Mouse (Mus musculus): ENCODE measurements around the gene Mapk8ip1. TPM values are rescaled to one million over a fixed set of nuclear protein-coding genes. Genes with fewer than 3 reads are reported as not detected.

Gene Mapk8ip1
- polyA plus RNA-seq, 1 experiment from 2014 or later: 22.0 TPM

DNA sequence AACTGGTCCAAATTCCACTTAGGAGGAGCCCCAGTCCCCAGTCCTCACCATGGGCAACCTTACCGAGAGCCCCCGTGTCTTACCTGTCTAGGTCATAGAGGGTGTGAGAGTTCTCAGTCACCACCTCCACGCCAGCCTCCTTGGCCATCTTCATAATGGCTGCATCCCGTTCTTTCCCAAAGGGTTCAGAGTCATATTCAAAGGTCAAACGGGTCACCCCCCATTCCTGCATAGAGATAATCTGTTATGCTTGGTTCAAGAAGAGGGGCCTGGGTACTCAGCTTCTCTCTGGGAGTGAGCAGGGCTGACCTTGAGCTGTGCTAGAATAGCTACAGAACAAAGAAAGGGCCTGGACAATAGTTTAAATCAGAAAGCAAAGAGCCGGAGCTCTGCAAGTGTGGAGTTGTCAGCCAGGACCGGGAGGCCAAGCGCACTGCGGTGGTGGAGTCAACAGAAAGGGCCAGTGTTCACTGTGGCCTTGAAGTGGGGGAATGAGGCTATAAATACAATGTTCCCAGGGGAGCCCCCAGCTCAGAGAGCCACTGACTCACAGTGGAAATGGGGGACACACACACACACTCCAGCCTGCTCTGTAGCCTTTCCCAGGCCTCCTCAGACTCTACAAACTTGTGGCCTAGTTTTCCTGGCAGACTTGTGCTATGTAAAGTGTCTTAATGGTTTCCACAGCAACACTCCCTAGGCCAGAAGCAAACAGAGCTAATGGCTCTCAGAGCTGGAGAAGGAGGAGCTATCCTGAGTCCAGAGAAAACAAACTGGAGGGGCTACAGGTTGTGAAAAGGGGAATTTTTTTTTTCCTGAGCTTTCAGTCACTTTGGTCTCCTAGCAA lies 23.6 kb upstream of the Mapk8ip1 start:
- ATAC-seq (ENCODE audit: insufficient number of reproducible peaks, insufficient read depth, low FRiP score, low TSS enrichment, low read depth): no peak
- H3K9ac ChIP-seq: no peak overlapping the region
- H3K36me3 ChIP-seq: peaks cover 66% of the 10 kb centered on the region
- no peak overlapping the region for H3K4me2 ChIP-seq
- no peaks in the 10 kb centered on the region for H3K27me3 ChIP-seq
- no peaks in the 10 kb centered on the region for H3K9me3 ChIP-seq
- WGBS: 84% methylated on average over 9 of the region's 9 CpGs
- H3K4me3 ChIP-seq: no peak overlapping the region
- H3K27ac ChIP-seq: peak overlapping the region; percentile 58; the same call in 1 of the 2 replicates
- H3K4me1 ChIP-seq: peaks cover 43% of the 10 kb centered on the region

DNA sequence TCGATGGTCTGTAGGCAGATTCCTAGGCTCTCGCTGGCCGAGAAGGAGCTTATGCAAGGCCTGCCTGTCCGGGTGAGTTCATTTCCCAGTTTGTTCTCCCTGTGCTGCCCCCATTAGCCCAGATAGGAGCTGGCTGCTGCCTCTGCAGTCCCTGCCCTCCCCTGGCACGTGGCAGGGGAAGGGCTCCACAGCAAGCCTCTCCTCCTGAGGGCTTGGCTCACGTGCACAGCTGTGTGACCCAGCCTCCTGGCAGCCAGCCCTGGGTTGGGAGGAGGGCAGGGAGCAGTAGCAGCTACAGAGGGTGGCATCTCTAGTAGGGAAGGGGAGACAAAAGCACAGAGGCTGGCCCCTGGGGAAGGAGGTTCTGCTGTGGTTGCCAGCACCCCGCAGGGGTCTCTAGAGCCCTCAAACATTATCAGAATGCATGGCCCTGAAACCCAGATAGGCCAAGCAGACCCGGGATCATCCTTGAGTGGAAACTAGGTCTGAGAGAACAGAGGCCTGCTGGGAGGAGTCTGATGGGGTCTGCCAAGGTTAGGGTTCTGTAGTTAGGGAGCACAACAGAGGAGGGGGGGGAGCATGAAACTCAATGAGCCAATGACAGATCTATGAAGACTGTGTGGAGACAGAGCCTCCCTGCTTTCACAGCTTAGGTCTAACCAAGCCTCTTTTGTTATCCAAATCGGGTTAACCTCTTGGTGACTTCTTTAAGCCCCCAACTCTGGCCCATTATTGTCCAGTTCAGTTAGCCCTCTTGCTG lies 22.8 kb upstream of the Mapk8ip1 start:
- Histone ChIP-seq H3K4me3 (no peak overlapping the region), H3K9ac (no peak overlapping the region), H3K27me3 (no peaks in the 10 kb centered on the region), H3K4me1 (peaks cover 35% of the 10 kb centered on the region), H3K9me3 (no peaks in the 10 kb centered on the region), H3K4me2 (no peak overlapping the region), H3K36me3 (peaks cover 74% of the 10 kb centered on the region), H3K27ac (peak overlapping the region; percentile 58; the same call in 1 of the 2 replicates)
- 83% methylated on average over 9 of the region's 9 CpGs for WGBS
- no peak; the same call in 1 of the 2 replicates for ATAC-seq (ENCODE audit: insufficient number of reproducible peaks, insufficient read depth, low FRiP score, low TSS enrichment, low read depth)

DNA sequence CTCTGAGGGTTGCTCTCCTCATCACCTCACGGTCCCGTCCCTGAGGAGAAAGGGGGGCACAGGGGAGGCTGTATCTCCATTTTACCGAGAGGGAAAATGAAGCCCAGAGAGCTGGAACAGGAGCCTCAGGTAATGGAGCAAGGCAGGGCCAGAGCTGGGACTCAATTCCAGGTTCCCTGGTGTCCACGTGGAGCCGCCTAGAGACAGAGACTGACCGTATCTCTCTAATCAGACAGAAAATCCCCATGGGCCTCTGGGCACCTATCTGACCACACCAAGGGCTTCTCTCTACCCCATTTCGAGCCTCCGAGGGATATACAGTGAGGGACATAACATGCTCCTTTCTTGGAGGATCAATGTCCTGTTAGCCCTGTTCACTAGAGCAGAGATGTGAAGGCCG lies 22.1 kb upstream of the Mapk8ip1 start:
- H3K4me1 ChIP-seq: peaks cover 27% of the 10 kb centered on the region
- no peaks in the 10 kb centered on the region for H3K27me3 ChIP-seq
- H3K4me2 ChIP-seq: no peak overlapping the region
- no peaks in the 10 kb centered on the region for H3K9me3 ChIP-seq
- no peak overlapping the region for H3K4me3 ChIP-seq
- H3K9ac ChIP-seq: no peak overlapping the region
- 90% methylated on average over 9 of the region's 9 CpGs for WGBS
- no peak overlapping the region for H3K27ac ChIP-seq
- peaks cover 81% of the 10 kb centered on the region for H3K36me3 ChIP-seq
- ATAC-seq (ENCODE audit: insufficient number of reproducible peaks, insufficient read depth, low FRiP score, low TSS enrichment, low read depth): no peak

DNA sequence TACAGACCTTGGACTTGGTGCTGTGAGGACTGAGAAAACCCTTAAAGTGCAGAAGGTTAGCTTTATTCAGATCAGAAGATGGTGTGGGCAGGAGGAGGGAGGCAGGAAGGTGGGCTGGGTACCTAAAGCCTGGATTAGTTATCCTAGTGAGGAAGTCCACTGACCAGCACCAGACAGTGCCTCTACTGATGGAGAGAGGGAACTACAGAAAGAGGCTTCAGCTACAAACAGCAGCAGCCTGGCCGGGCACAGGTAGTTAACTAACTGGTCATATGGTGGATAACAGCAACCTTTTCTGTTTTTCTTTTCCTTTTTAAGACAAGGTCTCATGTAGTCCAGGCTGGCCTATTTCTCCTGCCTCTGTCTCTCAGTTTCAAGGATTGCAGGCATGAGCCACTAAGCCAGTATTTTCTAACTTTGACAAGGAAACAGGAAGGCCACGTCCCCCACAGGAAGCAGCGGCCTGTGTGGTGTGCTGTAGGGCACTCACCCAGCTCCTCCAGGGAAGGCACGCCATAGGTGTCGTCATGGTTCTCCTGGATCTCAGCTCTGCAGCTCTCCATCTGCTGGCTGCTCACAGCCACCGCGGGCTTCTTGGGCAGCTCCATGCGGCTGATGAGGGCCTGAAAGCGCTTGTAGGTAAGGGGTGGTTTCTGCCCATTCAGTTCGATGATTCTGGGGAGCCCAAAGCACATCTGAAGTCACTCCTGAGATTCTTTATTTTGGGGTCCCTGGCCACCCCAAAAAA lies 21.5 kb upstream of the Mapk8ip1 start:
- 76% methylated on average over 10 of the region's 10 CpGs for WGBS
- ATAC-seq (ENCODE audit: insufficient number of reproducible peaks, insufficient read depth, low FRiP score, low TSS enrichment, low read depth): no peak
- Histone ChIP-seq H3K4me2 (no peak overlapping the region), H3K4me1 (peaks cover 23% of the 10 kb centered on the region; the same call in 1 of the 2 replicates), H3K4me3 (no peak overlapping the region), H3K27ac (no peak overlapping the region), H3K9ac (no peak overlapping the region), H3K27me3 (no peaks in the 10 kb centered on the region), H3K36me3 (peaks cover 86% of the 10 kb centered on the region), H3K9me3 (no peaks in the 10 kb centered on the region)

DNA sequence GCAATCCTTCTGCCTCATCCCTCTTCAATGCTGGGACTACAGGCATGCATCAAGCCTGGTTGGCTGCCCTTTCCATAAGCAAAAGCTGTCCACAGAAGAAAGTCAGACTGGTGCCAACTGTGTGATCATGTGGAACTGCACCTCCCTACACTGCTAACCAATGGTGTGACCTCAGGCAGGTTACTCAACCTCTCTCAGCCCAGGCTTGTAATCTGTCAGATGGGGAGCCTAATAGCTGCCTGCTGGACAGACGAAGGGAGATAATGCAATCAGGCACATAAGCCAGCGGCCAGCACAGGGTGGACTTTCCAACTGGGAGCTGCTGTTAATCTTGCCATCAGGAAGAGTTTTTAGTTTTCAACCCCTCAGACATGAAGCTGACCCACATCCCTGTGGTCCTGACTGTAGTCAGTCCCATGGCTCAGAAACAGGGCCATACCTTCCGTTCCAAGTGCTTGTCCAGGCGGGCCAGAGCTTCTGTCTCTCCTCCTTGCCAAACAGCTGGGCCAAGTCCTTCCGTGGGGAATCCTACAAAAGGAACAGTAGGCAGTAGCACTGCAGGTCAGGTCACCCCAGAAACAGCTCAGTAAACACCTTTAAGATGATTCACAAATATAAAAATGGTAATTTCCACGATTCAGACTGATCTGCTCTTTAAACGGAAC lies 20.8 kb upstream of the Mapk8ip1 start:
- Histone ChIP-seq H3K36me3 (peaks cover 91% of the 10 kb centered on the region), H3K4me1 (peaks cover 21% of the 10 kb centered on the region; the same call in 1 of the 2 replicates), H3K4me2 (no peak overlapping the region), H3K9ac (no peak overlapping the region), H3K9me3 (no peaks in the 10 kb centered on the region), H3K27ac (no peak overlapping the region), H3K27me3 (no peaks in the 10 kb centered on the region), H3K4me3 (no peak overlapping the region)
- no peak for ATAC-seq (ENCODE audit: insufficient number of reproducible peaks, insufficient read depth, low FRiP score, low TSS enrichment, low read depth)
- 86% methylated on average over 7 of the region's 7 CpGs for WGBS

DNA sequence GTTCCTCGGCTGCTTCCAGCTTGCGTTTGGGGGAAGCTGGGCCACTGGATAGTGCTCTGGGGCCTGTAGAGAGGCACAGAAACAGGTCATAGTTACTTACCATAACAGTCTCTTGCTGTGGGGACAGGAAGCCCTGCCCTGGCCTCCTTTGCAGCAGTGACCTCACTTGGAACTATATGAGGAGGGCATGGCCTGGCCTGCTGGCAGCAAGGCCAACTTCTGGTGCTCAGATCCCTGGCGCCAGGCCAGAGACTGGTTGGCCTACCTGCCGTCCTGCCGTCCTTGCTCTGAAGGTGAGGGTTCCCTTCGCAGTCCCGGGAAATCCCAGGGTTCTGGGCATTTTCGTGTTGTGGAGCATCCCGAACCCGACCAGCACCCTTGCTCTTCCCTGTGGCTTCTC lies 10.6 kb upstream of the Mapk8ip1 start:
- ATAC-seq (ENCODE audit: insufficient number of reproducible peaks, insufficient read depth, low FRiP score, low TSS enrichment, low read depth): no peak
- WGBS: 92% methylated on average over 10 of the region's 10 CpGs
- Histone ChIP-seq H3K27me3 (no peaks in the 10 kb centered on the region), H3K36me3 (peaks cover 98% of the 10 kb centered on the region), H3K9me3 (no peaks in the 10 kb centered on the region), H3K27ac (no peak overlapping the region), H3K4me2 (no peak overlapping the region), H3K9ac (no peak overlapping the region), H3K4me3 (no peak overlapping the region), H3K4me1 (no peaks in the 10 kb centered on the region)

DNA sequence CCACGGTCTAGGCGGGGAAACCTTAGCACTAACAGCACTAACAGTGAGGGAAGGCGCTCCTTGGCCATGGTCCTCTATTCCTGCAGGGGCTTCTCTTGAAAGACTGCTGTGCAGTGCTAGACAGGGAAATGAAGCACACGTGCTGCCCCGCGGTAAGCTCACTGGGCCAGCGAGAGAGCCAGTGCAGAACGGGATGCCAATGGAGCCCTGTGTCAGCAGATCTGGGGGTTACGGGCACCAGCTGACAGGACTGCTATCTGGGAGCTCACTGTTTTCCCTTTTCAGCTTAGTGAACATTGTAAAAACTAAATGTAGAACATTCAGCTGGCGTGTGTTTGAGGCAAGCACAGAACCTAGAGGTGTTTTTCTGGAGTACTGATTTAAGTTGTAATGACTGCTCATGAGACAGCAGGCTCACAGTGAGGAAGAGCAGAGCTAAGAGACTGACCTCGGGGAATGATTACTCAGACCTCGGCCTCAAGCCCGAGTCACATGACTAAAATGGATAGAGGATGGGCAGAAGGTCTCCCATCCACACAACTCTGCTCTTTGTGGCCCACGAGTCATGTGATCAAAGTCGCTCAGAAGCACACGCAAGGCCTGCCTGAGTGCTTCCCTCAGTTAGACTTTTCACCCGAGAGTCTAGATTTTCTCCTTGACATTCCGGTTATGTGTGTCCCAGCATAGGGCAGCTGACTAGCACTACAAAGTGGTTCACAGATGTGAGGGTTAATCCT lies 7.4 kb upstream of the Mapk8ip1 start:
- Histone ChIP-seq H3K4me2 (no peak overlapping the region), H3K27me3 (no peaks in the 10 kb centered on the region), H3K4me1 (no peaks in the 10 kb centered on the region), H3K36me3 (peaks cover 96% of the 10 kb centered on the region), H3K27ac (no peak overlapping the region), H3K9me3 (no peaks in the 10 kb centered on the region), H3K4me3 (no peak overlapping the region), H3K9ac (no peak overlapping the region)
- 92% methylated on average over 18 of the region's 18 CpGs for WGBS
- no peak for ATAC-seq (ENCODE audit: insufficient number of reproducible peaks, insufficient read depth, low FRiP score, low TSS enrichment, low read depth)

DNA sequence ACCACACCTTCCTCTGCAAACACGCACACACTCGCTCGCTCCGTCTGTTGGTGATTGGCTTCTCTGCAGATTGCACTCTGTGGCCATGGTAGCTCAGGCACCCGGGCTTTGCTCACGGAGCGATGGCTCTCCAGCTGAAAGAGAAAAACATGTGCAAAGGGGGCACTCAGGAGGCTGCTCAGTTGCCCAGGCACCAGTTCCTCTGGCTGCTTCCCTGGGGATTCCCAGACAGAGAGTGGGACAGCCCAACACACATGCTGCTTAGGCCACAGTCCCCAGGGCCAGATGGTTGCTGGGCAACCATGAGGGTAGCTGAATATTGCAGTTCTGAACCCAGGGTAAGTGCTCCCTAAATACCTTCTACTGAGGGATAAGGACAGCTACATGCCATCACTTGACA lies 4.6 kb upstream of the Mapk8ip1 start:
- peaks cover 7% of the 10 kb centered on the region; the same call in 1 of the 2 replicates for H3K4me1 ChIP-seq
- WGBS: 89% methylated on average over 7 of the region's 7 CpGs
- H3K4me3 ChIP-seq: no peak overlapping the region
- peaks cover 9% of the 10 kb centered on the region for H3K27me3 ChIP-seq
- no peak overlapping the region for H3K9ac ChIP-seq
- no peaks in the 10 kb centered on the region for H3K9me3 ChIP-seq
- no peak overlapping the region for H3K4me2 ChIP-seq
- ATAC-seq (ENCODE audit: insufficient number of reproducible peaks, insufficient read depth, low FRiP score, low TSS enrichment, low read depth): no peak
- H3K36me3 ChIP-seq: peaks cover 71% of the 10 kb centered on the region
- no peak overlapping the region for H3K27ac ChIP-seq

DNA sequence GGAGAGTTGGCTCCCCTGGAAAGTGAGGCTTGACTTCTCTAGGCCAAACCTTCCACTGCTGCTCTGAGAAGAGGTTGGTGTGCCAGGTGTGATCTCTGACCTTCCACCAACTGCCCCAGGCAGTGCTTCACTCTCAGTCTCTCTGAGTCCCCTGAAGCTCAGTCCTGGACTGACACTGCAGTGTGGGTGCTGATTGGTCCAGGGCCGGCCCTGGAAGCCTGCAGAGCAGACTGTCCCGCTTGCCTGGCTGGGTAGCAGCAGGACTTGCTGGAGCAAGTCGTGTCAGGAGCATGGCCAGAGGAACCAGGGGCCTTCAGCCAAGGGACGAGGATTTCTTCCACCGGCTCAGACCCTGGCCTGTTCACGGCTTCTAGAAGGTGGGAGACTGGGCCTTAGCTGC lies 3.7 kb upstream of the Mapk8ip1 start:
- 66% methylated on average over 6 of the region's 6 CpGs for WGBS
- H3K9me3 ChIP-seq: no peaks in the 10 kb centered on the region
- H3K4me1 ChIP-seq: peaks cover 9% of the 10 kb centered on the region; the same call in 1 of the 2 replicates
- ATAC-seq (ENCODE audit: insufficient number of reproducible peaks, insufficient read depth, low FRiP score, low TSS enrichment, low read depth): no peak
- H3K4me2 ChIP-seq: no peak overlapping the region
- peaks cover 14% of the 10 kb centered on the region for H3K27me3 ChIP-seq
- peaks cover 61% of the 10 kb centered on the region for H3K36me3 ChIP-seq
- no peak overlapping the region for H3K4me3 ChIP-seq
- H3K9ac ChIP-seq: no peak overlapping the region
- no peak overlapping the region for H3K27ac ChIP-seq

DNA sequence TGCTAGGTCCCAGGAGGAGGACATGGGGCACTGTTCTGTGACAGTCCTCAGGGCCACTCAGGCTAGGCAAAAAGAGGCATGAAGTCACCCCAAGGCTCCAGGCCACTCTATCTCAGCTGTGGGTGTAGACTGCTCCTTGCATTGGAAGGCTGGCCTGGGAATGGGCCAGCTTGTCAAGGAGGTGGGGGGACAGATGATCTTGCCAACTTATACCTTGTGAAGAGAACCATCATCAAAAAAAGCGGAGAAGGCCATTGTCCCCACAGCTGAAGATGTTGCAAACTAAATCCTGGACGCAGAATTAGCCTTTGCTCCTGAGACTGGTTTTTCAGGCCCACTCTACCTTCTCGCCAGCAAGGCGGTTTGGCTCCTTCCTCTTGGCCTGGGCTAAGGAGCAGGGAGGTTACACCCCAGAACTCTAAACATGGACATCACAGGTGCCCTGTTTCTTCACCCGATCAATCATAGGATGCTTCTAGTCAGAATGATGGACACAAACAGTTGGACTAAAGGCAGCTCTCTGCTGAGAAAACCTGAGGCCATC lies 2.8 kb upstream of the Mapk8ip1 start:
- peaks cover 9% of the 10 kb centered on the region; the same call in 1 of the 2 replicates for H3K4me1 ChIP-seq
- no peak overlapping the region for H3K9ac ChIP-seq
- H3K27me3 ChIP-seq: peaks cover 17% of the 10 kb centered on the region
- H3K4me3 ChIP-seq: no peak overlapping the region
- ATAC-seq (ENCODE audit: insufficient number of reproducible peaks, insufficient read depth, low FRiP score, low TSS enrichment, low read depth): no peak
- H3K9me3 ChIP-seq: no peaks in the 10 kb centered on the region
- WGBS: 91% methylated on average over 5 of the region's 5 CpGs
- H3K36me3 ChIP-seq: peaks cover 53% of the 10 kb centered on the region
- no peak overlapping the region for H3K27ac ChIP-seq
- H3K4me2 ChIP-seq: no peak overlapping the region

Data from embryonic facial prominence, embryonic 13.5 days (tissue).